ENCODE assay signal across 8 mouse cellular contexts in genomic region chr1:57775496-57775790, GRCm38 (mm10). TPM values are rescaled to one million over a fixed set of nuclear protein-coding genes. Genes with fewer than 3 reads are reported as not detected.
DNase-seq lines count a peak whose midpoint lies in the region; ATAC-seq and TF ChIP-seq lines count a peak whose summit lies in the region.

No protein-coding gene starts in this region.

- peak overlapping the region; percentile 91 for H3K4me3 ChIP-seq in heart, embryonic 10.5 days
- H3K4me3 ChIP-seq in E14TG2a.4 (replicated peaks; ENCODE audit: low read length), result peak overlapping the region; percentile 87
- H3K4me3 ChIP-seq in embryonic facial prominence, embryonic 15.5 days (replicated peaks), result peak overlapping the region; percentile 84
- H3K4me3 ChIP-seq in kidney, embryonic 15.5 days (replicated peaks), result peak overlapping the region; percentile 86
- H3K4me3 ChIP-seq in midbrain, embryonic 16.5 days (ENCODE audit: low read depth, low read length), result peak overlapping the region; percentile 89

- no peaks in the 10 kb centered on the region for H3K9me3 ChIP-seq in heart, embryonic 10.5 days
- no peaks in the 10 kb centered on the region; the same call in 1 of the 2 replicates for H3K9me3 ChIP-seq in E14TG2a.4 (ENCODE audit: low read length)
- no peaks in the 10 kb centered on the region for H3K9me3 ChIP-seq in embryonic facial prominence, embryonic 15.5 days (replicated peaks)
- no peaks in the 10 kb centered on the region for H3K9me3 ChIP-seq in kidney, embryonic 15.5 days (replicated peaks)
- no peaks in the 10 kb centered on the region for H3K9me3 ChIP-seq in midbrain, embryonic 16.5 days (replicated peaks; ENCODE audit: control insufficient read depth, low read length, poor library complexity, severe bottlenecking)

- TF ChIP-seq CTCF in E14TG2a.4 (conservative IDR thresholded peaks at IDR 0.05; ENCODE audit: low read length), result no peak

- peak overlapping the region; percentile 81 for H3K4me2 ChIP-seq in embryonic facial prominence, embryonic 15.5 days (replicated peaks)
- peak overlapping the region; percentile 89 for H3K4me2 ChIP-seq in kidney, embryonic 15.5 days
- peak overlapping the region; percentile 69 for H3K4me2 ChIP-seq in midbrain, embryonic 16.5 days (ENCODE audit: low read length)

- H3K27ac ChIP-seq in heart, embryonic 10.5 days, result peak overlapping the region; percentile 99
- peak overlapping the region; percentile 97 for H3K27ac ChIP-seq in embryonic facial prominence, embryonic 15.5 days (replicated peaks)
- H3K27ac ChIP-seq in kidney, embryonic 15.5 days, result peak overlapping the region; percentile 96
- peak overlapping the region; percentile 95 for H3K27ac ChIP-seq in midbrain, embryonic 16.5 days (ENCODE audit: low read length)

- ATAC-seq in embryonic facial prominence, embryonic 15.5 days (ENCODE audit: insufficient number of reproducible peaks, low FRiP score, low TSS enrichment, low read depth), result no peak
- no peak for ATAC-seq in kidney, embryonic 15.5 days (replicated peaks; ENCODE audit: low FRiP score)
- ATAC-seq in midbrain, embryonic 16.5 days, result peak; percentile 19; the same call in 1 of the 2 replicates

- intact Hi-C loops in heart, postnatal 36 days (cut with DNase I), result loop anchor here (2.0 to 5.0 kb wide), 3 partner anchors 77 to 345 kb away; no protein-coding TSS in a partner anchor

- peak overlapping the region; percentile 97 for H3K9ac ChIP-seq in embryonic facial prominence, embryonic 15.5 days
- peak overlapping the region; percentile 88 for H3K9ac ChIP-seq in kidney, embryonic 15.5 days
- peak overlapping the region; percentile 95 for H3K9ac ChIP-seq in midbrain, embryonic 16.5 days (ENCODE audit: low read depth, low read length)

- no peak for DNase-seq in heart, embryonic 10.5 days (ENCODE audit: low spot score)
- DNase-seq in heart, postnatal 36 days, result no peak
- DNase-seq in B cell, adult 2 months, result no peak
- no peak for DNase-seq in right cerebral cortex, adult 18-20 months

- H3K36me3 ChIP-seq in heart, embryonic 10.5 days, result no peaks in the 10 kb centered on the region
- H3K36me3 ChIP-seq in E14TG2a.4 (ENCODE audit: insufficient read depth, low read length), result no peaks in the 10 kb centered on the region
- no peaks in the 10 kb centered on the region for H3K36me3 ChIP-seq in embryonic facial prominence, embryonic 15.5 days
- no peaks in the 10 kb centered on the region for H3K36me3 ChIP-seq in kidney, embryonic 15.5 days
- no peaks in the 10 kb centered on the region for H3K36me3 ChIP-seq in midbrain, embryonic 16.5 days (ENCODE audit: control insufficient read depth, insufficient read depth, low read length)

- WGBS in heart, embryonic 10.5 days, result 2% methylated on average over 14 of the region's 14 CpGs
- under 1% methylated on average over 14 of the region's 14 CpGs for WGBS in embryonic facial prominence, embryonic 15.5 days
- under 1% methylated on average over 14 of the region's 14 CpGs for WGBS in kidney, embryonic 15.5 days
- WGBS in midbrain, embryonic 16.5 days, result 1% methylated on average over 14 of the region's 14 CpGs

- 0 out of 2 replicates have a peak, but pooled peaks cover 4% of the 10 kb centered on the region for H3K4me1 ChIP-seq in heart, embryonic 10.5 days
- H3K4me1 ChIP-seq in E14TG2a.4 (replicated peaks; ENCODE audit: low read depth, low read length), result peaks cover 23% of the 10 kb centered on the region
- H3K4me1 ChIP-seq in embryonic facial prominence, embryonic 15.5 days, result peaks cover 28% of the 10 kb centered on the region
- H3K4me1 ChIP-seq in kidney, embryonic 15.5 days, result peaks cover 17% of the 10 kb centered on the region; the same call in 1 of the 2 replicates
- peaks cover 12% of the 10 kb centered on the region for H3K4me1 ChIP-seq in midbrain, embryonic 16.5 days (ENCODE audit: control insufficient read depth, insufficient read depth, low read length)

- H3K27me3 ChIP-seq in heart, embryonic 10.5 days (ENCODE audit: insufficient read depth, poor library complexity, severe bottlenecking), result no peaks in the 10 kb centered on the region
- peaks cover 60% of the 10 kb centered on the region for H3K27me3 ChIP-seq in E14TG2a.4 (ENCODE audit: insufficient read depth, low read length)
- H3K27me3 ChIP-seq in embryonic facial prominence, embryonic 15.5 days, result no peaks in the 10 kb centered on the region
- no peaks in the 10 kb centered on the region for H3K27me3 ChIP-seq in kidney, embryonic 15.5 days
- H3K27me3 ChIP-seq in midbrain, embryonic 16.5 days (ENCODE audit: control insufficient read depth, insufficient read depth, low read depth, low read length), result no peaks in the 10 kb centered on the region

RNA-seq across cellular contexts. Expression of gene Spats2l, which starts 1.5 kb away (rescaled TPM):
- polyA plus RNA-seq in heart, embryonic 10.5 days (2016; fragmentation: Nextera tagmentation; extraction: Ambion mirVana), result 31.3 and 34.3 TPM in 2 replicates
- 1 to 10 TPM; 6.1 to 9.5 TPM for total RNA-seq in heart, postnatal 36 days (2021)
- polyA plus RNA-seq in embryonic facial prominence, embryonic 15.5 days (2015; fragmentation: Nextera tagmentation; extraction: Ambion mirVana), result 156 and 157 TPM in 2 replicates
- 62.3 and 63.8 TPM in 2 replicates for polyA plus RNA-seq in kidney, embryonic 15.5 days (2015; fragmentation: Nextera tagmentation; extraction: Ambion mirVana)
- 83.6 and 88.7 TPM in 2 replicates for polyA plus RNA-seq in midbrain, embryonic 16.5 days (2015; fragmentation: Nextera tagmentation; extraction: Ambion mirVana)
